Mouse (Mus musculus) cerebellum, postnatal 4 days (tissue): ENCODE measurements around the gene Klk7.

Source experiments
- DNase-seq, 2 experiments: peaks; one replicate each; pipeline ENCODE4 v3.0.0; 2022; ENCODE audit warnings: low spot score in 2 of 2, mixed read lengths in 1 of 2

Gene Klk7

GRCm38 (mm10) chr7:43796355-43796754 is 14.7 kb upstream of the Klk7 start:
- no peak for DNase-seq

GRCm38 (mm10) chr7:43797333-43797769 is 13.7 kb upstream of the Klk7 start, which contains the start of gene Klk8:
Gene Klk8 (plus strand): TSS chr7:43797577.
- DNase-seq: no peak

GRCm38 (mm10) chr7:43797844-43798462 is 13.1 kb upstream of the Klk7 start:
- no peak for DNase-seq

- DNase-seq: no peak
Observed at GRCm38 (mm10) chr7:43799876-43800275, 11.2 kb upstream of the Klk7 start.

GRCm38 (mm10) chr7:43815211-43815610 is 4.1 kb downstream of the Klk7 start:
- no peak for DNase-seq

GRCm38 (mm10) chr7:43816746-43817145 is 5.7 kb downstream of the Klk7 start:
- DNase-seq: no peak

GRCm38 (mm10) chr7:43821581-43821980 is 10.5 kb downstream of the Klk7 start:
- no peak for DNase-seq

- no peak for DNase-seq
Observed at GRCm38 (mm10) chr7:43824199-43824598, 13.1 kb downstream of the Klk7 start, which contains the start of gene Klk6. Gene Klk6 (plus strand): TSS chr7:43824499.

- no peak for DNase-seq
Observed at GRCm38 (mm10) chr7:43826056-43826455, 15.0 kb downstream of the Klk7 start.

GRCm38 (mm10) chr7:43827706-43828105 is 16.6 kb downstream of the Klk7 start:
- no peak for DNase-seq

- no peak for DNase-seq
Observed at GRCm38 (mm10) chr7:43829006-43829405, 17.9 kb downstream of the Klk7 start.

GRCm38 (mm10) chr7:43841701-43842100 is 30.6 kb downstream of the Klk7 start, which contains the start of gene Klk5:
Gene Klk5 (plus strand): TSS chr7:43841971.
- no peak for DNase-seq

GRCm38 (mm10) chr7:43843801-43844200 is 32.7 kb downstream of the Klk7 start:
- DNase-seq: no peak

- no peak for DNase-seq
Observed at GRCm38 (mm10) chr7:43851616-43852015, 40.5 kb downstream of the Klk7 start.

GRCm38 (mm10) chr7:43854642-43855380 is 43.7 kb downstream of the Klk7 start:
- no peak for DNase-seq

GRCm38 (mm10) chr7:43855709-43856108 is 44.6 kb downstream of the Klk7 start:
- no peak for DNase-seq

GRCm38 (mm10) chr7:43856307-43856706 is 45.2 kb downstream of the Klk7 start:
- DNase-seq: no peak

- no peak for DNase-seq
Observed at GRCm38 (mm10) chr7:43857501-43857900, 46.4 kb downstream of the Klk7 start.

GRCm38 (mm10) chr7:43860411-43860810 is 49.3 kb downstream of the Klk7 start:
- no peak for DNase-seq
